Mouse (Mus musculus) 3134 (cell line): Measurements from ENCODE around the gene Ywhah.

ENCODE experiments used
- DNase-seq: peaks from one replicate; pipeline ENCODE4 v3.0.0-alpha.2; 2011; ENCODE audit warnings: low spot score; ENCODE audit not compliant: insufficient read length; ENCODE audit errors: extremely low read depth

Gene Ywhah

DNA sequence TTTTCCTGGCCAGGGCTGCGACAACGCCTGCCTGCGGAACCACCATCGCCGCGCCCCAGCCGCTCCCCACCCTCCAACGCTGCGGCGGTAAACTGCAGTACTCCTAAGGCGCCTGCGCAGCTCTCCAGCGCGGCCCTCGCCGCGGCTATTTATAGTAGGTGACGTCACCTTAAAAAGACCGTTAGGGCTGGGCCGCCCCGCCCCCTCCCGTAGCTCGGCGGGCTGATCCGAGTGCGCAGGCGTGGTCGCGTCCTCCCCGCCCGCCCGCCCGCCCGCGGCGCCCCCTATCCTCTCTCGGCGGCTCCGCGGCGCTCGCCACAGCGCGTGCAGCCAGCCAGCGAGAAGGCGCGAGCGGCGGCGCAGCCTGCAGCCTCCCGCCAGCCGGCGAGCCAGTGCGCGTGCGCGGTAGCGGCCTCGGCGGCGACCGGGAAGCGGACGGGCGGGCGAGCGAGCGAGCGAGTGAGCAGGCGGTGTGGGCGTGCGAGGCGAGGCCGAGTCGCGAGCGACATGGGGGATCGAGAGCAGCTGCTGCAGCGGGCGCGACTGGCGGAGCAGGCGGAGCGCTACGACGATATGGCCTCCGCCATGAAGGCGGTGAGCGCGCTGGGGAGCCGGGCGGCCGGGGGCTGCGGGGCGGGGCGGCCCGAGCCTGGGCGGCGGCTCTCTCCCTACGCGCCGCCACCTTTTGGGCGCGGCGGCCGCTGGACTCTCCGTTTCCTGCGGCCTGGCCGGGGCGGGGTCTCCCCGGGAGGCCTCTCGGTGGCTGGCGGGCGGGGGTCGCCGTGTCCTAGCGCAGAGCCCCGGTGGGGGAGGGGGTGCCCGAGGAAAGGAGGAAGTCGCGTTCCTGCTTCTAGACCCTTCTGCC is at the start of gene Ywhah:
Gene Ywhah (plus strand): TSS at position 256 of the 865 bp plus-strand sequence.
- peak; percentile 93 for DNase-seq

DNA sequence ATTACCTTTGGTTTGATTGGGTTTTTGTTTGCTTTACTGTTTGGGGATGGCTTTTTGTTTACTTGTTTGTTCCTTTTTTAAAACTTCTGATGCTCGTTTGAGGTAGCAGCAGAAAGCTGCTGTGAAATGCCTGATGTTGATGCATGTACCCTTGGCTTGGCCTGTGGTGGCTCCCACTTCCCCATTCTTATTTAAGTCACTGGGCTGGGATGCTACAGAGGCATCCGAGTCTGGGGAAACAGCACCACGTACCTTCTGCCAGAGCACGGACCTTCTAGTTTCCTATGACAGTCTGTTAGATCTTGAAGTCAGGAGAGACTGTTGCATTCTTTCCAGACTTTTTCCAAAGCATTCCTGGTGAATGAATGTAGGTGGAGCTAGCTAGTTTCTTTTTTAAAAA is 42.1 kb upstream of the Ywhah start:
- no peak for DNase-seq

DNA sequence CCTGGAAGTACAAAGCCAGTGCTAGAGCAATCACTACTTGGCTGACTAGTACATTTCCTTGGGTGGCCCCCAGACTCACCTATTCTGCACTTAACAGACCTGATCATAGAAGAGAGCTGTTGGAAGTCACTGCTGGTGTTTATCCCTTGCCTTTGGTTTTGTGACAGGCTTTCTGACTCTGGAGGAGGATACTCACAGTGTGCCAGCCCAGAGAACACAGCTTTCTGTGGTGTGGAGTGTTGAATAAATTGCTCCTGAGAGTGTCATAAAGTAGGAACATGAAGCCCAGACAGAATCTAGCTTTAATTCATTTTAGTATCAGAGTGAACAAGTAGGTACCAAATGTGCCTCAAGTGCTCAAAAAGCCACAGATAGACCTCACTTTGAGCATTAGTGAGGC is 41.4 kb upstream of the Ywhah start:
- DNase-seq = no peak

DNA sequence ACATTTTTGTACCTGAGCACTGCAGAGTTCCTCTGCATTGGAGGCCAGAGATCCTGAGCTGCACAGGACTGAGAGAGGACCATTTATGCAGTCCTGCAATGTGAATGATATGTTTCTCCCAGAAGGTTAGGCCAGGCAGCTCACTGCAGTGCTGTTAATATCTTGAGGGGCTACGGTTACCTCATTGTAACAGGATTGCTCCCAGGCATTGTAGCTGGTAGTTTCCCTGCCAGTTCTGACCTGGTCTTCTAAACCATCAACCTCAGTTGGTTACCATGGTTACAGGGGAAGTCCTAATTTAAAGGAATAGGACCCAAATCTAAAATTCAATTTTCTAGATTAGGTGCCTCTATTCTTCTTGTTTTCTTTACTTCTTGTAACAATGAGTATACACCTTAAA is 33.2 kb upstream of the Ywhah start:
- no peak for DNase-seq

DNA sequence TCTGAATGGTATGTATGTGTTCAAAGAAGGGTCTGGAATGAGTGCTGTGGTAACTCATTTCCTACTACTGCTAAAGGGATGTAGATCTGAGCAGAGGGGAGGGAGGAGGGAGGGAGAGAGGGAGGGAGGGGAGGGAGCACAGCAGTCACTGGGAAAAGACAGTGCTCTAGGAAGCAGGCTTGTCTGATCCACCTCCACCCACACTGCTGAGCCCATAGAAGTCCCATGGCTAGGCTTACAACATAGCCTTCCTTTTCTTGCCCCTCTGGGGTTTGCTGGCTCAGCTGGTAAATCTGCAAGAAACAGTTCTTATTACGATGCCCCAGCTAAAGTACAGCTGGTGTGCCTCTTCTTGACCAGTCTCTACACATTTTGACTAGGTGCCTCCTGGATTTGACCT is 30.7 kb upstream of the Ywhah start:
- no peak for DNase-seq

DNA sequence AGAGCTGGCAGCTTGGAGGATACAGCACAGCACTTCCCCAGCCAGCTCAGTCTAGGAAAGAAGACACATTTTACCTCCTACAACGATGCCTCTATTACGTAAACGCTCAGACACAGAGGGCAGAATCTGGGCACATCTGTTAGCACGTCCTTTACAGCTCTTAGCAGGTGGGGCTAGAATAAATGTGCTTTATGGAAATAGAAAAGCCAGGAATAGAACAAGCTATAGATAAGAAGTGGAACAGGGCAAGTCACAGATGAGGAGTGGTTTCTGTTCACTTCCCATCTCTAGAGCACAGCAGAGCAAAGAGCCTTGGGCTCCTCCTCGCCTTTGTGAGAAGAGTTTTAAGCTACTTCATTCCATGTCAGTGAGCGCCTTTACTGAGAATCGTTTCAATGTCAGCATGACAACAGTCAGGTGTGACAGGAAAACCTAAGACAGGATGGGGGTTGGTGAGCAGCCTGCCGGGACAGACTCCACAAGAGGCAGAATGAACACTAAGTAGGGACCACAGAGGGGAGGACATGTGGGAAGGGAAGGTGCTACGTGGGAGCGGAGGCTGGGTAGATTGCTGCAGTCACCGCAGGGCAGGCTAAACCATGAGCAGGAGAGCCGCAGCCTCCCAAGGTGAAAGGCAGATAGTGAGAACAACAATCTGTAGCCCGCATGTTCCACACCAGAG is 28.5 kb upstream of the Ywhah start:
- no peak for DNase-seq

DNA sequence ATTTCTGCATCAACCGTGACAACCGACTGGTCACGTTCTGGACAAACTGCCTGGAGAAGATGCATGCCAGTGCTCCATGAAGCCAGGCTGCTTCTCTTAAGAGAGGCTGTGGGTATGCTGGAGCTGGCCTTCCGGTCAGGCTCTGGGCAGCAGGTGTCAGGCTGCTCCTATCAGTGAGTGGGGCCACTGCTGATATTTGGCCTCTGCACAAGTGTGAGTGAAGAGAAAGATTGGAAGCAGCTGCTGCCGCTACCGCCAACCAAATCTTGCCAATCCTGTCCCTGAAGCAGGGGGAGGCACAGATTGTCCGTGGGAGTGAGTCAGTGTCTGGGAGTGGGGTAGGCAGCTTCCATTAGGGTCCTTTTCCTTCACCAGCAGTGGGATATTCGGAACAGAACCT is 27.5 kb upstream of the Ywhah start:
- no peak for DNase-seq

DNA sequence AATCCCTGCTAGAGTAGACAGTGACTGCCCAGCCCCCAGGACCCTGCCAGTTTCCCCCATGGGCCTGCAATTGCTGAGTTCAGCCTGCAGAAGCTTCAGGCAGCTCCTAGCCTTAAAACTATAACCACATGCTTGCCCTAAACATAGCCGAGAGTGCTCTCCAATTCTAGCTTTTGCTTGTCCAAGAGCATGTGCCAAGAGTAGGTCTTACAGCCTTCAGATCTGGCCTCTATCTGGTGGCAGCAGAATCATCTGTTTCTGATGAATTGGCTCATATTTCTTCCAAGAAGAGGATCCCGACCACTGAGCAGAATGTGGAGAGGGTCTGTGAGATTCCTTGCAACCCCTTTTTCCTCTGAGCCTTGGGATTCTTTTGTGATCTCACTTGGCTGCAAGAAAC is 24.1 kb upstream of the Ywhah start:
- DNase-seq = no peak

DNA sequence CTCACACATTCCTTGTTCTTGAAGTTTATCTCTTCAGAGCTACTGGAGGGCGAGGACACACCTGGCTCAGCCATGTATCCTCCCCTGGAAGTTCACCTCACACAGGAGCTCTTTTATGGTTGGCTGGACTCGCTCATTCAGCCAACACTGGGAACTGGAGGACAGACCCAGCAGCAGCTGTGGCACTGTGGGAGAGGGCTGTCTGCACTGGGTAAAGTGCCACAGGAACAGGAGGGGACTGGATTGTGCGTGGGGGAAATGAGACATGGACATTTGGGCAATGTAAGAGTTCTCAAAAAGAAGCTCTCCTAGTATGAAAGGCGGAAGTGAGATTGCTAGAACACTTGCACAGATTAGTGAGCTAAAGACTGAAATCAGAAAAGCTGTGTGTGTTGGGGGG is 22.9 kb upstream of the Ywhah start:
- no peak for DNase-seq

DNA sequence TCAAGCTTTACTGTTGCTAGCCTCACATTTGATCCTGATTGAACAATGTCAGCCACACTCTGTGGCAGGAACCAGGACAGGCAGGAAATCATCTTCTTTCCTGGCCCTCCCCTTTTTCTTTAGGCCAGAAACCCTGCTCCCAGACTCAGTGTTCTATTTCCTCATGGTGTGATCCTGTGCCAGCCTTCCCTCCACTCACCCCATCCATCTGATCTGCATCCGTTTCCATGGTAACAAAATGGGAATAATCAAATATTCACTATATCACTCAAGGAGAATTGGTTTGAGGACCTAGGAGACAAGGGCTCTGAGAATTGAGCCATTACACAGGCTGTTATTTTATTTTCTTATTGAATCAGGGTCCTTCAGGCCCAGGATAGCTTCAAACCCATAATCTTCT is 22.1 kb upstream of the Ywhah start:
- DNase-seq = no peak

DNA sequence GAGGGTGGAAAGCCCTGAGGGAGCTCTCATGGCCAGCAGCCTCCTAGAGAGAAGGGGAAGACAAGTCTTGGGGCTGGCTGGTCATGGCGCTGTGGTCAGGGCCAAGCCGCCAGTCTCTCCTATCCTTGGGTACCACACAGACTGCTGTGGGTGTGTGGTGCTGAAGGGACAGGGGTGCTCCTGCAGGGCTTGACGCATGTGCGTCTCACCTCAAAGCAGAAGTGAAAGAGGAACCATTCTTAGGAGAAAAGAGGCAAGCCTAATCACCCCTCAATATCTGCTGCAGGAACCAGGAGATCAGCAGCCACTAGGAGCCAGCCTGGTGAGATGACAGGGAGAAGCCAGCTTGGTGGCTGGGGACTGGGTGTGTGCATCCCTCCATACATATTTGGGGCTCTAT is 20.9 kb upstream of the Ywhah start:
- no peak for DNase-seq

DNA sequence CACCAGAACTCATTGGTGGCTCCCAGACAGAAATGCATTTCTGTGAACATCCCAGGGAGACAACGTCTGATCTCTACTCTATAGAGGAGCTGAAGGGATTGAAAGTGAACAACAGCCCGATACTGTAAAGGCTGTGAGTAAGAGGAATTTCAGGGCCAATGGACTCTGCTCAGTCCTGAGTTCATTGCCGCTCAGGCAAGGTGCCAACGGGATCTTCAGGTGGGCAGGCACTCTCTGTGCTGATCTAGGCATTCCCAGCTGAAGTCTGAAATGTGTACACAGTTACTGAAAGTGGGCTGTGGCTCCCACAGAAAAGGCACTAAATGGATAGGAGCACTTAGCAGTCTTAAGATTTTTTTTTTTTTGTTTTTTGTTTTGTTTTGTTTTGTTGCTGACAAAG is 19.8 kb upstream of the Ywhah start:
- DNase-seq = no peak

DNA sequence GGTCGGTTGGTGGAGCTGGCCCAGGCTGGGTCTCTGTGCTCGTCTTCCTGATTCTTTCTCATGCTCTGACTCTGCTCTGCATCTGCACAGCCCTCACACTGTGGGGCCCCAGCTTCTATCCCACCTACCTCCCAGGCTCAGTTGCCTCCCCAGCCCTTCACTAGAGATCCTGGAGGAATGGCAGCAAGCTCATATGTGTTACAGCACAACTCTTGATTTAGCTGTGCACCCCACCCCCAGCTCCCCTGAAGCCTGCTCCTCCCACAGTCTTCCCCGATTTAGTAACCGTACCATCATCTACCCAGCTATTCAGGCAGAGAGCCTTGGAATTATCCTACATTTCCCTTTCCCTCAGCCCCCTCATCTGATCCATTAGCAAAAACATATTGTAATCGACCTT is 17.5 kb upstream of the Ywhah start:
- no peak for DNase-seq

DNA sequence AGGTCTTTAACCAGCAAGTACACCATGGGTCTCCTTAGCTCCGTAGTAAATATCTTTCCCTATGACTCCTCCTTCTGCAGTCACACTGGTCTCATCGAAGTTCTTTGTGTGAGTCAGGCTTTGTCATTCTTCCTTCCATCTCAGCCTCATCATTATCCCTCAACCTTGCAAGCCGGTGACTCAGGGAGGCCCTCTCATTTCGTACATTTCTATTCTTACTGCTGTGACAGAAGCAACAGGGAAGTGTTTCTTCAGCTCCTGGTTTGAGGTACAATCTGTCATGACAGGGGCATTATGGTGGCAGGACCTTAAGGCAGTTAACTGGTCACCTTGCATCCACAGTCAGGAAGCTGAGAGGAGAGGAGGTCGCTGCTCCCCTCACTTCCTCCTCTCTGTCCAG is 15.8 kb upstream of the Ywhah start:
- peak; percentile 16 for DNase-seq

DNA sequence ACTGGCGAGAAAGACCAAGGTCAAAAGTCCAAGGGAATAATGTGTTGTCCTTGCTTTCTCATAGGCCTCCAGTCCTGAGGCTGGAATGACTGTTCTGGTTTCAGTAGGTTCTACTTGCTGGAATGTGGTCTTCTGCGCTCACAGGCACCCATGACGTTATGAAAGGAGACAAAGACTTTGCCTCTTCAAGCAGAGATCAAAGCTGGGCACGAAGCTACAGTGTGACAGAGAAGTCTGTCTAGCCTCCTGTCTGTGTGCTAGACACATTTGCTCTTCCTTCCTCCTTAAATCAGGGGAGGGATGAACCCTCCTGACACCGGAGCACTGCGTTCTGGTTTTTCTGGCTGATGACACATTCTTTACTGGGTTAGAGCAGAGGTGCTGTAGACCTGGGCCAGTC is 15.1 kb upstream of the Ywhah start:
- DNase-seq = no peak

DNA sequence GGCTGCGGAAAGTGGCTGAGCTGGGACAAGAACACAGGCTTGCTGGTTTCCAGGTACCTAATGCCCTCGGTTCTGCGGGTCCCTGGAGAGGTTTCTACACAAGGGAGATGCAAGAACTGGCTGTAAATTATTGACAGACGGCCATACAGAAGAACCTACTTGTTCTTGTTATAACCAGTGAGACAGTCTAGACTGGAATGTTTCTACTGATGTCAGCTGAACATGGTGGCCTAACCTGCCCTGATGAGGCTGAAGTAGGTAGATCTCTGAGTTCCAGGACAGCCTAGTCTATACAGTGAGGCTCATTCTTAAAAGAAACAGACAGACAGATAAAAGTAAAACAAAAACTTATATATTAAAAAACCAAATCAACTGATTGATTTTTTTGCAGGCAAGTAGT is 14.5 kb upstream of the Ywhah start:
- DNase-seq = no peak

DNA sequence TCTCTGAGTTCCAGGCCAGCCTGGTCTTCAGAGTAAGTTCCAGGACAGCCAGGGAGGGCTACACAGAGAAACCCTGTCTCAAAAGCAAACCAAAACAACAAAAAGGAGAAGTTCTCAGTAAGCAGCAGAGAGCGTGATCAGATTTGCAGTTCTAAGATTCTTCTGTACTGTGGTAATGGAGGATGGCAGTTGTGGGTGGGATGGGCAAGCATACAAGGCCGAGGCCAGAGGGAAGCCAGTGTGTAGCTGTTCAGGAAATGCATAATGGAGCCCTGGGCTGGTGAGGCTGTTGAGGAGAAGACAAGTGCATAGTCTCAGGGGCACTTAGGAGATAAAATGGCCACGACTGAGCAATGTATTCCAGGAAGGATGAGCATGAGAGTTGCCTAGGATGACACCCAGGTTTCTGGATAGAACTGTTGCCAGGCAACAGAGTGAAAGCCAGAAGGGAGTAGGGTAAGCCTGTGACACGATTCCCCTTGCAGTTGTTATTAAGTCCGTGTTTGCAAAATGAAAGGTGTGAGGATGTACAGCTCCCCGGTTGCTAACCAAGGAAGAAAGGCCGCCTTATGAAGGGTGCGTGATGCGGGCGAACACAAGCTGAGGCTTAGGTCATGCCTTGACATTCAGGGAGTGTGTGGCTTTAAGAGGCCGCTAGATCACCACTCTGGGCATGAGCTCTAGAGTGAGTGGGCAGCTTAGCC is 13.0 kb upstream of the Ywhah start:
- no peak for DNase-seq

DNA sequence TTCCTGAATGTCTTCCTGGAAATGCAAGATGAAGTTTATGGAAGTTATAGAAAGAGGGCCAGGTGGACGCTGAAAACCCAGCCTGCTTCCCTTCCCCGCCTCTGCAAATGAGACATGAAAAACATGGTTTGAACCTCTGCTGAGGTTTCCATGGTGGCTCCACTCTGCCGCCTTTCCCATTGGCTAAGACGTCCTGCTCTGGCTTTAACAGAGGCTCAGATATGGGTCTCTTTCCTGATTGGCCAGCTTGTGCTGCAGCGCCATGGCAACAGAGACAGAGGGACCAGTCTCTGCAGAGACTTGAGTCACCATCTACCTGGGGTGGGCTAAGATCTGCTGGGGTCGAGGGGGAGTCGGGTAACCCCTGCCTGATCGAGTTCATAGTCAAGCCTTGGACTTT is 11.9 kb upstream of the Ywhah start:
- DNase-seq = no peak

DNA sequence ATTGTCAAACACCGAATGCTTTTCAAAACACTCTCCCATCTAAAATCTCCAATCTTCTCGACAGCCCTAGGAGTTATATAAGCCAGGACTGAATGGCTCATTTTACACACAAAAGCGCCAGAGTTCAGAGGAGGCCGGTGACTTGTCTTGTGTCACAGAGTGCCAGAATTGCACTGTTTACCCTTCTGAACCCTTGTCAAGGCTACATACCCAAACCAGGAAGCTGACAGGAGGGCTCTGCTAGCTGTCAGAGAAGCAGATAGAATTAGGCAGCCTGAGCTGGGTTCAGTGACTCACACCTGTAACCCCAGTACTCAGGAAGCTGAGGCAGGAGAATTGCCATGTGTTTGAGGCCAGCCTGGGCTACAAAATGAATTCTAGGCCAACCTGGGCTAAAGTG is 11.2 kb upstream of the Ywhah start:
- no peak for DNase-seq

DNA sequence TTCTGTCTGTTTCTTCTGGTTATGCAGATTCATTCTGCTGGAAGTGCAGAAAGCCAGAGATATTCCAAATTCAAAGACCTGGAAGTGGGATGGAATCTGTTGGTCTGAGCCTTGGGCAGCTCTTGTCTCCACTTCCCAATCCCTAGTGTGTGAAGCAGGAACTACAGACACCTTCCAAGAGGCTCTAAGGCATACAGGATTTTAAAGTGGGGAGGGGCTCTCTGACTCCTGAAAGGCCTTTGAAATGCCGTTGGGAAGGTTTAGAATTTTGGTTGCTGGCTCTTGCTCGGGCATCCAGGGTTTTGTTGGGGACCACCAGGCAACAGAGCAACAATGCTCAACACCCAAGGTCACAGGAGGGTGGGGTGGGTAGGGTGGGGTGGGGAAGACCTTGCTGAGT is 9.3 kb upstream of the Ywhah start:
- no peak for DNase-seq
